Mouse (Mus musculus) embryonic facial prominence, embryonic 13.5 days (tissue): ENCODE measurements around the gene Gm9040. TPM values are rescaled to one million over a fixed set of nuclear protein-coding genes. Genes with fewer than 3 reads are reported as not detected.
"Not testable (repeated sequence)": the region's sequence is repeated elsewhere in the genome, so short reads cannot be mapped to it uniquely, and the experiment has no call there.

Source experiments
- ATAC-seq: fragments of 200-750 bp; cut with Nextera tagmentation; 2 replicates; pipeline ENCODE4 v1.8.0; 2017; ENCODE audit warnings: low read depth; ENCODE audit not compliant: insufficient number of reproducible peaks, insufficient read depth, low FRiP score, low TSS enrichment
- H3K27ac ChIP-seq: fragments of 300-500 bp; sonication (generic); 2 replicates; pipeline ENCODE4 v1.5.1; 2015; ENCODE audit warnings: moderate library complexity, mild to moderate bottlenecking, inconsistent platforms
- H3K27me3 ChIP-seq: fragments of 300-500 bp; sonication (generic); 2 replicates; pipeline ENCODE4 v1.6.1; 2015; ENCODE audit warnings: mild to moderate bottlenecking, inconsistent platforms
- H3K36me3 ChIP-seq: fragments of 300-500 bp; sonication (generic); 2 replicates; pipeline ENCODE4 v1.6.1; 2015; ENCODE audit warnings: mild to moderate bottlenecking, inconsistent platforms
- H3K4me1 ChIP-seq: fragments of 300-500 bp; sonication (generic); 2 replicates; pipeline ENCODE4 v1.6.1; 2015; ENCODE audit warnings: inconsistent platforms
- H3K4me2 ChIP-seq: fragments of 300-500 bp; sonication (generic); 2 replicates; pipeline ENCODE4 v1.6.1; 2015; ENCODE audit warnings: moderate library complexity, mild to moderate bottlenecking, inconsistent platforms
- H3K4me3 ChIP-seq: fragments of 300-500 bp; sonication (generic); 2 replicates; pipeline ENCODE4 v1.5.1; 2015; ENCODE audit warnings: mild to moderate bottlenecking, inconsistent platforms
- H3K9ac ChIP-seq: fragments of 300-500 bp; sonication (generic); 2 replicates; pipeline ENCODE4 v1.6.1; 2015; ENCODE audit warnings: mild to moderate bottlenecking, inconsistent platforms
- H3K9me3 ChIP-seq: fragments of 300-500 bp; sonication (generic); 2 replicates; pipeline ENCODE4 v1.6.1; 2016; ENCODE audit warnings: inconsistent platforms
- WGBS: fragments of 180-500 bp; shearing (Covaris S2); methylation state at CpG from one replicate; pipeline ENCODE4 v1.1.7; 2015; ENCODE audit warnings: mixed read lengths; 5-methylcytosine and 5-hydroxymethylcytosine counted together
- polyA plus RNA-seq: library from polyadenylated mRNA; unstranded; fragments of >200 nt; fragmentation: Nextera tagmentation; extraction: Ambion mirVana; gene quantifications from 2 replicates; pipeline ENCODE4 v1.2.1, GENCODE M21; 2015

Gm9040 gene
- not detected in 2 replicates for polyA plus RNA-seq

- H3K4me3 ChIP-seq, ATAC-seq, H3K36me3 ChIP-seq, H3K9ac ChIP-seq, H3K27me3 ChIP-seq, H3K27ac ChIP-seq, H3K4me1 ChIP-seq, H3K4me2 ChIP-seq, H3K9me3 ChIP-seq: not testable (repeated sequence)
- WGBS = no CpG with 5 or more reads among the region's 11 CpGs
These were observed at the start of gene Gm9040 for GRCm38 (mm10) chr10:118326869-118327268. Gene Gm9040, minus strand, starts transcription at chr10:118326969.

GRCm38 (mm10) chr10:118370443-118370842, 43.7 kb upstream of the Gm9040 start:
- H3K9ac ChIP-seq = no peak overlapping the region
- peak overlapping the region; percentile 46 for H3K4me2 ChIP-seq
- no peaks in the 10 kb centered on the region for H3K27me3 ChIP-seq
- H3K4me1 ChIP-seq = no peaks in the 10 kb centered on the region
- H3K4me3 ChIP-seq = peak overlapping the region; percentile 19
- H3K9me3 ChIP-seq = no peaks in the 10 kb centered on the region
- no peaks in the 10 kb centered on the region for H3K36me3 ChIP-seq
- peak; percentile 67; the same call in 1 of the 2 replicates for ATAC-seq
- H3K27ac ChIP-seq = no peak overlapping the region
- 3% methylated on average over 10 of the region's 10 CpGs for WGBS

- Histone ChIP-seq H3K9ac (no peak overlapping the region), H3K4me1 (no peaks in the 10 kb centered on the region), H3K36me3 (no peaks in the 10 kb centered on the region), H3K9me3 (no peaks in the 10 kb centered on the region), H3K4me2 (no peak overlapping the region), H3K4me3 (no peak overlapping the region), H3K27ac (no peak overlapping the region), H3K27me3 (no peaks in the 10 kb centered on the region)
- 86% methylated on average over 9 of the region's 9 CpGs for WGBS
- ATAC-seq = no peak
These were observed 42.7 kb upstream of the Gm9040 start for GRCm38 (mm10) chr10:118369518-118369917.

- H3K36me3 ChIP-seq, H3K9me3 ChIP-seq, H3K27ac ChIP-seq, H3K4me3 ChIP-seq, H3K9ac ChIP-seq, H3K4me2 ChIP-seq, H3K4me1 ChIP-seq, ATAC-seq, H3K27me3 ChIP-seq: not testable (repeated sequence)
- 67% methylated on average over 1 of the region's 11 CpGs for WGBS
These were observed 27.2 kb upstream of the Gm9040 start, which contains the start of gene Gm9049 for GRCm38 (mm10) chr10:118354005-118354404. Gene Gm9049, minus strand, starts transcription at chr10:118354105.

- not testable (repeated sequence) for H3K4me2 ChIP-seq, H3K9ac ChIP-seq, H3K27ac ChIP-seq, H3K4me1 ChIP-seq, ATAC-seq, H3K27me3 ChIP-seq, H3K4me3 ChIP-seq, H3K9me3 ChIP-seq, H3K36me3 ChIP-seq
- 80% methylated on average over 1 of the region's 14 CpGs for WGBS
These were observed 21.8 kb upstream of the Gm9040 start, which contains the start of gene Gm9048 for GRCm38 (mm10) chr10:118348579-118348978. Gene Gm9048, minus strand, starts transcription at chr10:118348679.

GRCm38 (mm10) chr10:118343155-118343554, 16.4 kb upstream of the Gm9040 start, which contains the start of gene Gm9046:
Gene Gm9046, minus strand, starts transcription at chr10:118343255.
- not testable (repeated sequence) for H3K27me3 ChIP-seq, H3K36me3 ChIP-seq, H3K9me3 ChIP-seq, ATAC-seq, H3K9ac ChIP-seq, H3K27ac ChIP-seq, H3K4me1 ChIP-seq, H3K4me2 ChIP-seq, H3K4me3 ChIP-seq
- WGBS = no CpG with 5 or more reads among the region's 14 CpGs

GRCm38 (mm10) chr10:118337731-118338130, 11.0 kb upstream of the Gm9040 start, which contains the start of gene Gm9045:
Gene Gm9045, minus strand, starts transcription at chr10:118337831.
- ATAC-seq = not testable (repeated sequence)

GRCm38 (mm10) chr10:118332308-118332707, 5.5 kb upstream of the Gm9040 start, which contains the start of gene Gm9044:
Gene Gm9044, minus strand, starts transcription at chr10:118332408.
- not testable (repeated sequence) for H3K27ac ChIP-seq, ATAC-seq, H3K9me3 ChIP-seq, H3K27me3 ChIP-seq, H3K4me1 ChIP-seq, H3K4me2 ChIP-seq, H3K4me3 ChIP-seq, H3K36me3 ChIP-seq, H3K9ac ChIP-seq
- no CpG with 5 or more reads among the region's 14 CpGs for WGBS

More at GRCm38 (mm10) chr10:118337731-118338130, 11.0 kb upstream of the Gm9040 start, which contains the start of gene Gm9045:
- H3K4me3 ChIP-seq, H3K36me3 ChIP-seq, H3K27ac ChIP-seq, H3K9me3 ChIP-seq, H3K4me1 ChIP-seq, H3K9ac ChIP-seq, H3K4me2 ChIP-seq, H3K27me3 ChIP-seq: not testable (repeated sequence)
- no CpG with 5 or more reads among the region's 14 CpGs for WGBS

GRCm38 (mm10) chr10:118319024-118319423, 7.7 kb downstream of the Gm9040 start:
- no peak overlapping the region for H3K9ac ChIP-seq
- no peaks in the 10 kb centered on the region for H3K36me3 ChIP-seq
- 83% methylated on average over 8 of the region's 8 CpGs for WGBS
- ATAC-seq = no peak
- no peak overlapping the region for H3K27ac ChIP-seq
- no peak overlapping the region for H3K4me2 ChIP-seq
- H3K4me1 ChIP-seq = no peaks in the 10 kb centered on the region
- no peaks in the 10 kb centered on the region for H3K27me3 ChIP-seq
- H3K9me3 ChIP-seq = no peaks in the 10 kb centered on the region
- no peak overlapping the region for H3K4me3 ChIP-seq

GRCm38 (mm10) chr10:118302133-118302532, 24.6 kb downstream of the Gm9040 start:
- H3K4me3 ChIP-seq, H3K4me1 ChIP-seq, H3K36me3 ChIP-seq, ATAC-seq, H3K27ac ChIP-seq, H3K9ac ChIP-seq, H3K9me3 ChIP-seq, H3K4me2 ChIP-seq, H3K27me3 ChIP-seq: not testable (repeated sequence)
- 41% methylated on average over 2 of the region's 2 CpGs for WGBS

- Histone ChIP-seq H3K4me1 (no peaks in the 10 kb centered on the region), H3K4me3 (no peak within 1 kb of the TSS), H3K27ac (no peak within 1 kb of the TSS), H3K9me3 (no peaks in the 10 kb centered on the region), H3K4me2 (no peak within 1 kb of the TSS), H3K27me3 (no peaks in the 10 kb centered on the region), H3K36me3 (no peaks in the 10 kb centered on the region), H3K9ac (no peak within 1 kb of the TSS)
- 92% methylated on average over 6 of the region's 6 CpGs for WGBS
- ATAC-seq = no peak
These were observed 31.8 kb downstream of the Gm9040 start, which contains the start of gene Iltifb for GRCm38 (mm10) chr10:118294938-118295337. Gene Iltifb, minus strand, starts transcription at chr10:118295038.

GRCm38 (mm10) chr10:118283016-118283415, 43.8 kb downstream of the Gm9040 start:
- ATAC-seq = not testable (repeated sequence)

More at GRCm38 (mm10) chr10:118283016-118283415, 43.8 kb downstream of the Gm9040 start:
- H3K27ac ChIP-seq, H3K4me2 ChIP-seq, H3K9ac ChIP-seq, H3K9me3 ChIP-seq, H3K4me1 ChIP-seq, H3K36me3 ChIP-seq, H3K27me3 ChIP-seq, H3K4me3 ChIP-seq: not testable (repeated sequence)
- 67% methylated on average over 3 of the region's 5 CpGs for WGBS
